Mouse (Mus musculus) left cerebral cortex, adult 8-10 months (tissue): Measurements from ENCODE around the gene Smo. TPM values are rescaled to one million over a fixed set of nuclear protein-coding genes. Genes with fewer than 3 reads are reported as not detected.
A peak's percentile ranks its signal among the peaks of the same experiment; 100 is the strongest.

Experiments used
- DNase-seq, 2 experiments: peaks; one replicate each; pipeline ENCODE4 v3.0.0; 2022; ENCODE audit warnings: low spot score in 2 of 2
- total RNA-seq, 4 experiments: library from RNA; stranded (reverse); gene quantifications; 2 replicates each; pipeline ENCODE4 v1.2.4; 2022

Smo gene
- total RNA-seq: 10 to 100 TPM; 10.5 to 11.9 (median 11.0) TPM

DNA sequence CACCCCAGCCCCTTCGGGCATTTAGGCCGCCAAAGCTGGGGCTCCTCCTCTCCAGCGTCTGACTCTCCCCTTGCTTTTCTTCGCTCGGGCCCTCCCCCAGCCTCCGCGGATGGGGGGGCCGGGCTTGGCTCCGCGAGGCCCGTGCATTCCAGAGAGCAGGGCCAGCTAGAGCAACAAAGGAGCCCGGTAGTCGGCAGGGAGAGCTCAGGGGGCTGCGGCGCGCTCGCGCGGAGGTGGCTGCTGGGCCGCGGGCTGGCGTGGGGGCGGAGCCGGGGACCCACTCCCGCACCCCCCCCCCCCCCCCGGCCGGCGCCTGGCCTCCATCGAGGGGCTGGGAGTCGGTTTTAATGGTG, at the start of gene Smo:
Gene Smo, plus strand, starts transcription at position 168 of the 353 bp plus-strand sequence.
- no peak for DNase-seq

GRCm38 (mm10) chr6:29685952-29686351, 49.4 kb upstream of the Smo start:
- no peak for DNase-seq

GRCm38 (mm10) chr6:29689458-29689857, 45.8 kb upstream of the Smo start:
- DNase-seq: no peak

GRCm38 (mm10) chr6:29693953-29694352, 41.4 kb upstream of the Smo start, which contains the start of gene Tspan33:
Tspan33 (plus strand) TSS chr6:29694222.
- peak; percentile 80 to 93 for DNase-seq

DNA sequence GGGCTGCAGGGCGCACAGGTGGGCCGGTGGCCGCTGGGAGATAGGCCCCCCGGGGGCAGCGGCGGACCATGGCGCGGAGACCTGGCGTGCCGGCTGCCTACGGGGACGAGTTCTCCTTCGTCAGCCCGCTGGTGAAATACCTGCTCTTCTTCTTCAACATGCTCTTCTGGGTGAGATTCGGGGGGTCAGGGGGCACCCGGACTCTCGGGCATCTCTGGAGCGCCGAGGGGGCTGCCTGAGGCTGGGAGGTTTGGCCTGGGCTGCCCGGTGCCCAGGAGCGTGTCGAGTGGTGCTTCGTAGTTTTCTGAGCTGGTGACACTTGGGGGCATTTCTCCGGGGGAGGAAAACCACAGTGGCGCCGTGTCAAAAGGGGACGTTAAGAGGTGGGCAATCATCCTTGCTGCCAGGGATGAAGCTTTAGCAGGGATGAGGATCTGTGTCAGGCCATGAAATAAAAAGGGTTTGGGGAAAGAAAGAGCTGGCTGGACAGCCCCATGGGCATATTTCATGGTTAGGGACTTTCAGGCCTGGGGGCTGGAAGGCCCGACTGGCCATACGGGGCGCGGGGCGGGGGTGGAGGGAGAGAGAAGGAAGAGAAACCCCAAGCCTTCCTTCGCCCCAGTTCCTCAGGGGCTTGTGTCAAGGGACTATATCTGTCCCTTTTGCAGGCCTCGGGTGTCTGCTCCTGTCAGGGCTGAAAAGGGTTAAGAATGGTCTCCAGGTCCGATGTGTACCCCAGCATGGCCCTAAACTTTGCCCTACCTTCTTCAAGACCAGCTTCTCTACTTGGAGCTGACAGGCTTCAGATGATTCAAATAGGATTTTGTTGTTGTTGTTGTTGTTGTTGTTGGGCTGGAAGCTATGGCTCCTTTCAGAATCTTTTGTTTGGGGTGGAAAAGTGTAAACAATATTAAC, 40.7 kb upstream of the Smo start:
- no peak for DNase-seq

- no peak for DNase-seq
Measured at GRCm38 (mm10) chr6:29695290-29695674, 40.0 kb upstream of the Smo start.

DNA sequence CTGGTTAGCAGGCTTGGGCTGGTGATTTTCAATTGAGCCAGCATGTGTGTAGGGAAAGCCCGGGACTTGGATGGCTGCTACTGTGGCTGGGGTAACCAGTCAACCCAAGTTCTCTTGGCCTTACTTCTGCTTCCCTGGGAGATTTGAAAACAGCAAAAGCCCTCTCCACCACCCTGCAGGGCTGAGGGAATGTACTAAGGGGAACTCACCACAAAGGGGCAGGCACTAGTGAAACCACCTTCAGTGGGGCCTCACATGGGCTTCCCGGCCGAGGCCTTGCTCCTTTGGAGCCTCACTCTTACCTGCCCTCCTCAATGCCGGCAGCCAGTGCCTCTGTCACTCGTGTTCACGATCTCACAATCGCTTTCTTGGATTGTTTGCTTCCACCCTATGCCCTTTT, 39.3 kb upstream of the Smo start:
- DNase-seq: no peak

DNA sequence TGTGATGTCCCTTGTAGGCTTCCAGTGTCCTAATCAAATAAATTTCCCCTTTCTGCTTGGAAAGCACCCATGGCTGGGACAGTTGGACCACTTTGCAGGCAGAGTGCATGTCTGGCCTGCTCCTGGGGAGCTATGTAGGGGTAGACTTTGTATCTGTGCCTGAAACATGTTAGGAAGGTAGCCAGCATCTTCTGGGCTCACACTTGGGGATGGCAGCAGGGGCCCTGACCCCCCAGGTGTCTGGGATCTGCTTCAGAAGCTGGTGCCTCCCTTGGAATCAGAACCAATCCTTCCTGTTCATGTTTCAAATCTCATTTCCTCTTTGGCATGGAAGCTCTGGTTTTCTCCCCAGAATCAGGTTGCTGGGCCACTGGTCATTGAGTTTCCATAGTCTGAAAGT, 38.2 kb upstream of the Smo start:
- DNase-seq: no peak

DNA sequence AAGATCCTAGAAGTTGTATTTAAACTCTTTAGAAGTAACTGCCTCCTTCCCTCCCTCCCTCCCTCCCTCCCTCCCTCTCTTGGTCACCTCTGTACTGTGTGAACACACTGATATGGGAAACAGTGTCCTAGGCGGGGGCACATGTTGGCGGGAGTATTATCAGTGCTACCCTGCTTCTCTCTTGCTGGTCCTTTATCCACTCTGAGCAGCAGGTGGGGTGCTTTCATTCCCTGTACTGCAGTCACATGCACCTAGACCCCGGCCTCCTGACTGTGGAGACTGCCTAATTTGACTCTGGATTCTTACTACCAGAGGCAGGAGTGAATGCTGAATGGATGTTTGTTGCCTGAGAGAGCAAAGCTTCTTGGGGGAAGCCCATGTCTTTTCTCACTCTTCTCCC, 37.8 kb upstream of the Smo start:
- DNase-seq: no peak

- DNase-seq: no peak
Measured at GRCm38 (mm10) chr6:29699085-29699745, 36.1 kb upstream of the Smo start.

DNA sequence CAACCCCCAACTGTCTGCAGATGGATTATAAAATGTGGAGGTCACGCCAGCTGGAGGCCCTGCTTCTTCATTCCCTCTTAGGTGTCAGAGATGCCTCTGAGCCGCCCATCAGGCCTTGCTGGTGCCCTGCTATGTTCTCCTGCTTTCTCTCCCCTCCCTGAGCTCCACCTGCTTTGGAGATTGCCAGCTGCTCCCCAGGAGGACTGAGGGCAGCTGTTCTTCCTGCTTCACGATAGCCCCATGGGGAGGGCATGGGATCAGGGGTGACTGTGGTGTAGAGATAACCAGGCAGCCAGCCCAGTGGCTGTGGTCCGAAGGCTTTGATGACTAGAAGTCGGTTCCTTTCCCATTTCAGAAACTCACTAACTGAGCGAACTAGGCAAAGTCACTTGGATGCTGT, 34.3 kb upstream of the Smo start:
- DNase-seq: no peak

GRCm38 (mm10) chr6:29702126-29702525, 33.2 kb upstream of the Smo start:
- DNase-seq: no peak

GRCm38 (mm10) chr6:29704143-29704542, 31.2 kb upstream of the Smo start:
- DNase-seq: no peak

GRCm38 (mm10) chr6:29707902-29708301, 27.4 kb upstream of the Smo start:
- DNase-seq: no peak

DNA sequence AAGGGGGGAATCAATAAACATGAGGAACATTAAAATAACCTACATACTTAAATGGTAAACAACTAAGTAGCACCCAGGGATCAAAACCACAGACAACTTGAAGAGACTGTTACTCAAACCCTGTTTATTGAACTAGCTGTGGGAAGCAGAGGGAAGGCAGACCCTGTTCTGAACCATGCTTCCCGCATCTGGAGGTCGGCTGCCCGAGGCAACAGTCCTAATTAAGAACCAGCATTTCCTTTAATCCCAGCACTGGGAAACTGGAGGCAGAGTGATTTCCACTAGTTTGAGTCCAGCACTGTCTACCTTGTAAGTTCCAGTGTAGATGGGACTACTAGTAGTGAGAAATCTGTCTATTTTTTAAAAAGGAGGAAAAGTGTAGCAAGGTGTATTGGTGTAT, 24.0 kb upstream of the Smo start:
- no peak for DNase-seq

GRCm38 (mm10) chr6:29712011-29712584, 23.2 kb upstream of the Smo start:
- DNase-seq: no peak

GRCm38 (mm10) chr6:29716624-29717365, 18.5 kb upstream of the Smo start:
- peak in 1 of 2 experiments; percentile 37 for DNase-seq

DNA sequence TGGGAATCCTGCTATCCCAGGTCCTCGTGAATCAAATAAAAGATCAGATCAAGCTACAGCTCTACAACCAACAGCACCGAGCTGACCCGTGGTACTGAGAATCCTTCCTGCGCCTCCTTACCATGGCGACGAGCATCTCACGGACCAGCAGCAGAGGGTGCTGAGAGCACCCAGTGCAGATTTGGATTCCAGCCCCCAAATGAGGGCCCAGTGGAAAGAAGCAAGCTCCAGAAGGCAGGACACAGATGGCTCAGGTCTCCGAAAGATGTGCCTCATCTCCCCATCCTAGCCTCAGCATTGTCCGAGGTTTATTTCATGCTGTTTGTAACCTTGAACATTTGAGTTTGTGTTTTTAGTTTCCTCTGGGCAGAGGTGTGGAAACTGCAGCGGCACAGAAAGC, 17.8 kb upstream of the Smo start:
- no peak for DNase-seq

DNA sequence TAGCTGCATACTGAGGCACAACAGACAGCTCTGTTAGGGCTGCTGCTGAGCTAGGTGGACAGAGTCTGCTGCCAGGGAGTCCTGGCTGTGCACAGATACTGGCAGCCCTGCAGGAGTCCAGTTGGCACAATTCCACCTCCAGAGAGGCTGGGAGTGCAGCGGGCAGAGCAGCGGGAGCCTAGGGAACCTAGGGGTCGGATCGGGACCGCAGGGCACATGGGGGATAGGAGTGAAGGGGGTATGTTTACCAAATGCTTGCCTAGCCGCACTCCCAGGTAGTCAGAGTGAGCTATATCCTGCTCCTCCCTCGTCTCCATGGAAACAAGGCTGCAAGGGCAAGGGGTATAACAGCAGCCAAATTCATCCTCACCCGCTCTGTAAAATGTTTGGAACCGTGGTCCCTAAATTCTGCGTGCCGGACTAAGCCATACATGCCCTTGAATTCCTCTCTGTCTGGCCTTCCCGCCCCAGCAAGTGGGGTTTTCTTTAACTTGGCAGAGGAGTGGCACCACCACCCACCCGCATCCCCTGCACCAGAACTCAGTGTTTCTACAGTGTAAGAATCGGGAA, 17.3 kb upstream of the Smo start:
- DNase-seq: no peak

DNA sequence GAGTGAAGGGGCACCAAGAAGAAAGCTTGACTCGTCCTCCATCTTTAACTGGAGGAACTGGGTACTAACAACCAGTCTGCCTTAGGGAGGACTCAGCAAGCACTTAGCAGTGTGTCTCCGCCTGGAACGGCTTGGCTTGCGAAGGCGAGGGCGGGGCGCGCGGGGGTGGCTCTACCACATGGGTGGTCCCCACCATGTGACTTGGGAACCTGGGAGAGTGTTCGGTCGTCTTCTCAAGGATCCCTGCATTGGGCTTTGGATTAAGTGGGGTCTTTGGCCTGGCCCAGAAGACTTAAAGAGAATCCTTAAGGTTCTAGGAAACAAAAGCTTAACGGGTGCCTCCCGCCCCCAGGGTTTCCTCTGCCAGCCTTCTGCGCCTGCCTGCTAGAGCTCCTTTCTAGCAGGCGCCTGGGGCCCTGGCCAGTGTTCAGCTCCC, 16.4 kb upstream of the Smo start:
- peak; percentile 71 to 73 for DNase-seq

GRCm38 (mm10) chr6:29721890-29722289, 13.4 kb upstream of the Smo start:
- no peak for DNase-seq
